Mouse (Mus musculus) fibroblast of lung, adult 2 months (primary cell): Measurements from ENCODE around the gene Slc22a14.

Experiments
- DNase-seq: peaks from one replicate; pipeline ENCODE4 v3.0.0-alpha.2; 2011; ENCODE audit warnings: low read depth

Slc22a14 gene

DNA sequence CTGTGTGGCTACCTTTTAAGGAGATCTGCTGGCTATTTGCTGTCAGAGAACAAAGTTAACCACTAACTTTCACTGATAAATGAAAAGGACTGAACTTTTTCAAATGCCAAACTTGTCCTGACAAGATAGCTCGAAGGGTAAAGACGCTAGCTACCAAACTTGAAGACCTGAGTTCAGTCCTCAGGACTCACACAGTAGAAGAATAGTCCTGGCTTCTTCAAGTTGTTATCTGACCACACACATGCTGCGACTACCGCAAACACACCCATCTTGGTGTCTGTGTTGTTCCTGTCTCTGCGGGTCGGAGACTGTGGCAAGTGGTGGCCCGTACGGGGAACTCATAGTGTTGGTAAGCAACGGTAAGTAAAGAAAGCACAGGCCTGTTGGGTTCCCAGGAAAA lies 161.7 kb downstream of the Slc22a14 start:
- no peak for DNase-seq

DNA sequence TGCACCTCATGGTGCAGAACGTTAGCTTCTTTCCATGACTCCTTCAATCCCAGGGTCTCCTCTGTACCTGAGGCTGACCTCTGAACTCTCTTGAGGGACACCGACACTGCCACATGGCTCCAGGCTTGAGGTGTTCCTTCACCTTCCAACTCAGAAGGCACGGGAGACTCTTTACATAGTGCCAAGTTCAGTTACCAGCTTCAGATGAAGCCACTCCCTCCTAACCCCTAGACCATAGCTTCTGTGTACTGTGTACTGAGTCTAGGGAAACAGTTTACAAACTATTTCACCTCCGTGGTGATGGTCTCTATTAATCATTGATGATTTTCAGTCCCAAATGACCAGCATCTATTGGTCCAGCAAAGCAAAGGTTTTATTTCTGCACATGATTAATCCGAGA lies 163.7 kb downstream of the Slc22a14 start:
- no peak for DNase-seq

GRCm38 (mm10) chr9:119199151-119199861 lies 166.0 kb downstream of the Slc22a14 start:
- no peak for DNase-seq

DNA sequence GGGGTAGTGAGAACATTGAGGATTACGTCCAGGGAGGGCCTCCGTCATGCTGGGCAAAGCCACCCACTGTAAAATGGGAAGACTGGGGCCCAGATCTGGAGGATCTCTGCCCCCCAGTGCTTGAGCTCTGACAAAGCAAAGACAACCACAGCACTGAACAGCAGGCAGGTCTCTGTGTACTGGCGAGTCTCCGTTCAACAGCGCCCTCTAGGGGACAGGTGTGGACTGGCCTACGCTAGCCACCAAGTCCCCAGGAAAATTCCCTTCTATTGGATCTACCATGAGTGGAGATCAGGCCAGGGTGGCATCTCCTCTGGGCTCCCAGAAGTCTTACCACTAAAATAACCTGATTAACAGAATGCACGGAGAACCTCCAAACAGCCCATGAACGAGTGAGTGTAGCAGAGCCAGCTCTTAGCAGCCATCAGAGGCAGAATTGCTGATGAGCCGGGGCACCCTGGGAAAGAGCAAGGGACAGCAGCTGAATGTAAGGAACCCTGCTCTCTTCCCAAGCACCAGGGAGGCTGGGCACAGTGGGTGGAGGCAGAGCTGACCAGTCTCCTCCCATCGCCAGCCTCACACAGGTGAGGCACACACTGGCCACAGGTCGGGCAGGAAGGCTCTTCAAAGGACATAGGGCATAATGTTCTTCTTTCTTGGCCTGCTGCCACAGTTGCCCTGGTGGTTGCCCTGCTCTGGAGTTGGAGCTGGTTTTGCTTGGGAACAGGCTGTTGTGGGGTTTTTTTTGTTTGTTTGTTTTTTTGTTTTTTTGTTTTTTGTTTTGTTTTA lies 173.0 kb downstream of the Slc22a14 start:
- DNase-seq: no peak

DNA sequence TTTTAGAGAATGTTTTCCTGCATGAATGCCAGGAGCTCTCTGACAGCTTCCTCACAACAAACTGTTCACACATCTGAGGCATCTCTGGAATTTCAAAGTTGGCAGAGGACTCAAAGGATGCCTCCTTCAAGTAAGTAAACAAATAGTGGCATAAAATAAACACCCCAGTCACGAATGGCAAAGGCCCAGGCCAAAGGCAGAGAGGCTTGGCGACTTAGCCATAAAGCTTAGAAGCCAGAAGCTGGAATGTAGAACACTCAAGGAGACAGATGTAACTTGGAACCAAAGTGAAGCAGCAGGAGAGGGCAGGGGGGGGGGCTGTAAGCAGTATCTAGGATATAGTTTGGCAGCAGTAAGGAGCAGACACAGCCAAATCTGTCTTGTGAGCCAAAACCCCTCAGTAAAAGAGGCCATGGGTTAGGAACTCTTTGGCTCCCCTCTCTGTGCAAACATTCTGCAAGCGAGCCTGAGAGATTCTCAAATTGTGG lies 184.1 kb downstream of the Slc22a14 start:
- DNase-seq: peak; percentile 43

DNA sequence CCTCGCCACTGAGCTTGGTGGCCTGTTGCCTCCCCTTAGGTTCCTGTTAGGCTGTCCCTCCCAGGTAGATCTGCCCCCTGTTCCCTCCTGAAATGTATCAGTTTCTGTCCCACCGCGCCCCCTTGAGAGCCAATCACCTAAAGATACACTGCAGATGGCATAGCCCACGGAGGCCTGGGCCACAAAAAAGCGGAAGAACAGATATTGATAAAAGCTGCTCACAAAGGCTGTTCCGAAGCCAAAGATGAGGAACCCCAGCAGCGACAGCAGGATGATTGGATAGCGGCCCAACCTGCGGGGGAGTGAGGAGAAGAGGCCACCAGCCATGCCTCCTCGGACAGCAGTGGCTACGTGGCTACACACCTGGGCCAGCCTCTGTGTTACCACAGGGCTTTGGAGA lies 186.1 kb downstream of the Slc22a14 start:
- DNase-seq: no peak

DNA sequence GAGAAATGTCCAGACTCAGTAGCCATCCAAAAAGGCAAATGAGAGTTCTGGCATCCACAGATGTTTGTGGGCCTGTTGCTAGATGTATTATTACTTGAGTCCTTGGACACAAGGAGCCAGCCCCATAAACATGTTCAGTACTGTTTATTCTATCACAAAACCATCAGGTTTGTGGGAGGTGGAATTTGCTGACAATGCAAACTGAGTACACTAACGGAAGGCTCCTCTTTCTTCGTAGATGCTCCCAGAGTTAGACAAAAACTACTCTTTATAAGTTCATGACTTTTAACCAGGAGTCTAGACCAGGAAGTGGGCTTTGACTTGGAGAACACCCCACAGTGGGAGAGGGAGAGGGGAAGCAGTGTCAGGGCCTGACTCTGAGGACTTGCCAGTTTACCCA lies 197.7 kb downstream of the Slc22a14 start:
- DNase-seq: no peak

- no peak for DNase-seq
Observed at GRCm38 (mm10) chr9:119165548-119165947, 199.8 kb downstream of the Slc22a14 start.

GRCm38 (mm10) chr9:119164743-119165142 lies 200.6 kb downstream of the Slc22a14 start:
- no peak for DNase-seq

DNA sequence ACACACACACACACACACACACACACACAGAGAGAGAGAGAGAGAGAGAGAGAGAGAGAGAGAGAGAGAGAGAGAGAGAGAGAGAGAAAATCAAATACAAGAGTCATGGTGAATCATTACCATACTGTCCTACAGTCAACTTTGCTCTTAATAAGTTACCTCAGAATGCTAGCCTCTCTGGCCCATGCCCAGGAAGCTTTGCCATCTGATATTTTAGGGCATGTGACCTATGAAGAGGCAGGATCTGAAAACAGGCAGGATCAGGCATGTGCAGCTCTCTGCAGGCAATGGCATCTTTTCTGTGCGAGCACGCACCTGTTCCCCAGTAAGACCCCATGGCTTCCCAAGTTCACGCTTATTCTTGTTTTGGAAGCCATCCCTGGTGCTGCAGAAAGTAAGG lies 204.7 kb downstream of the Slc22a14 start:
- DNase-seq: no peak

- DNase-seq: no peak
Observed at GRCm38 (mm10) chr9:119158861-119159260, 206.5 kb downstream of the Slc22a14 start, which contains the start of gene Gm47289. Gene Gm47289 (plus strand): TSS chr9:119159161.

- peak; percentile 43 for DNase-seq
Observed at GRCm38 (mm10) chr9:119156278-119157201, 208.8 kb downstream of the Slc22a14 start, which contains the start of gene Acaa1b. Gene Acaa1b (minus strand): TSS chr9:119157093.

GRCm38 (mm10) chr9:119155826-119156225 lies 209.5 kb downstream of the Slc22a14 start:
- no peak for DNase-seq

DNA sequence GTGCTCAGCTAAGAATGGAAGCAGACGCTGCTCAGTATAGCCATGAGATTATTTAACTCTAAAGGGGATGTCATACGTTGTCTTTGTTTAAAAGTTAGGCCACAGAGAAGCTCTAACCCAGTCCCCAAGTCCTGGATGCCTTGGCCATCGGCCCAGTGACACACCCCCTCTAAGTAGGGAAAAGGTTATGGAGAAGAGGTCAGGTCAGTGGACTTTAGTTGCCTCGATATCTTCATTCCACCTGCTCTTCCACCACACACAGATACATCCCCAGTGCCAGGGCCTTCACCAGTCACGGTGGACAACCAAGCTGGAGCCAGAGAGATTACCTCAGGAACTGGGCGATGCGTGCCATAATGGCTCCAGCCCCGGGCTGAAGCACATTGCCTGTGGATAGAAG lies 209.9 kb downstream of the Slc22a14 start:
- no peak for DNase-seq

DNA sequence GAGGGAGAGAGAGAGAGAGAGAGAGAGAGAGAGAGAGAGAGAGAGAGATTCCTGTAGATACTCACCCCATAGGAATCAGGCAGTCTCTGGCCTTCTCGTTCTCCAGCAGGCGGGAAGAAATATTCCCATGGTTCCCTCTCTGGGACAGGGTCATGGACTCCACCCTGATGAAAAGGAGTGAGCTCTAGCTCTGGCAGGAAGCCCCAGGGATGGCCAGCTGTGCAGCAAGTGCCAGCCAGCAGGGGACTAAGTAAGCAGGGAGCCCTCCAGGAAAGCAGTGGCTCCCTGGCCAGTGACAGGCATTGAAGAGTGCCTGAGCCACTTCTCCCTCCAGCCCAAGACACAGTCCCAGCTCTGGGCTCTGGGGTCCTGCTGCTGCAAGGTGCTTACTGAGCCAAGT lies 213.6 kb downstream of the Slc22a14 start:
- DNase-seq: no peak

DNA sequence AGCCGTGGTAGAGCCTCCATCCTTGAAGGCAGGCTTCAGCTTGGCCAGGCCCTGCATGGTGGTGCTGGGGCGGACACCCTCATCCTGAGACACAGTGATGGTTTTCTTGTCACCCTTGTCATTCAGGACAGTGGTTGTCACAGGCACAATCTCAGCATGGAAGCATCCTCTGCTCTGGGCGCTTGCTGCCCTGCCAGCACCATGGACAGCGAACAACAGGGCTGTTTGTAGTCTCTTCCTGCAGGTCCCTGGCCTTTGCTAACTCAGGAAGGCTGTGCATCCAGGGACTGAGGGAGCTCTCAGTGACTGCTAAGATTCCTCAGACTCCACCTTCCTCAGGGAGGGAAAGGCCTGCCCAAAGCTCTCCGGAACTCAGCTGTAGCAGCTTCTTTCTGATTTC lies 215.8 kb downstream of the Slc22a14 start:
- no peak for DNase-seq

- no peak for DNase-seq
Observed at GRCm38 (mm10) chr9:119146098-119146770, 219.1 kb downstream of the Slc22a14 start.

- DNase-seq: no peak
Observed at GRCm38 (mm10) chr9:119145638-119146037, 219.7 kb downstream of the Slc22a14 start.

DNA sequence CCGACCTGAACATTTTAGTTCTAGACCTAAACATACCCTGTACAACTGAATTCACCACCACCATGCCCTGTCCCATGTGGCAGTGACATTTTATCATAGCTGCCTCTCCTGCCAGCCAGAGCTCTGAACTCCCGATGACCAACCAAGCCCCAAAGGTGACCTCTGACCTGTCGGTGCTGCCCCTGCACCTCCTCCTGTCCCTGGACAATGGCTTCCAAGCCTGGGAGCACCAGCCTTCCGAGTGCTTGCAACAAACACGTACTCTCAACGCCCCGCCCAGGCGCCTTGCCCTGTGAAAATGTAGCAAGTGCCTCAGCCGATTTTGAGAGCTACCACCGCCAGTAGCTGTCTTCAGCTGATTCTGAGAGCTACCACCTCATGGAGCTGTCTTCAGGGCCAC lies 220.2 kb downstream of the Slc22a14 start:
- no peak for DNase-seq

DNA sequence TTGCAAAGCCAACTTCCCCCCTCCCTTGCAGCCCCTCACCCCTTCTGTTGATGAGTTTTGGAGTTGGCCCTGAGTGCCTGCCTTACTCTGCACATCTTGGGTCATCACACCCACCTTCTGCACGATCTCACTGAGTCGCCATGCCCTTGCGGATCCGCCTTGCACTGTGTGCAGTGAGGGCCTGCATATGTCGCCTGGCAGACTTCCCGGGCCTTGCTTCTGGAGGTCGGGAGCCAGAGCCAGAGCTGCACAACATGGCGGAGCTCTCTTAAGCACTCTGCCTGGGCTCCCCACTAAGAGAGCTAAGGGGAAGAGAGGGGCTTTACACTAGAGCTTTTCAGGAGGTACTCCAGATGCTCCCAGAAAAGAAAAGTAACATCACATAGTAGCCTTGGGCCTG lies 220.7 kb downstream of the Slc22a14 start:
- no peak for DNase-seq

GRCm38 (mm10) chr9:119143372-119143771 lies 222.0 kb downstream of the Slc22a14 start:
- no peak for DNase-seq

DNA sequence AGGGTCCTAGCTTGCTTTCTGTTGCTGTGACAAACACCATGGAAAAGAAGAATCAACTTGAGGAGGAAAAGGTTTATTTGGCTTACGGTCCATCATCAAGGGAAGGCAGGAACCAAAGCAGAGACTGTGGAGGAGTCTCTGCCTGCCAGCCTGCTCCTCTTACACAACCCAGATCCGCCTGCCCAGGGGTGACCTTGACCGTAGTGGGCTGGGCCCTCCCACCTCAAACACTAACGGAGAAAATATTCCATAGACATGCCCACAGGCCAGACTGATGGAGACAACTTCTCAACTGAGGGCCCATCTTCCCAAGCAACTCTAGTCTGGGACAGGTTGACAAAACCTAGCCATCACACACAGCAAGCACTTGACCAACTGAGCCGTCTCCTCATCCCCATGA lies 223.3 kb downstream of the Slc22a14 start:
- no peak for DNase-seq
